In the genomic region with DNA sequence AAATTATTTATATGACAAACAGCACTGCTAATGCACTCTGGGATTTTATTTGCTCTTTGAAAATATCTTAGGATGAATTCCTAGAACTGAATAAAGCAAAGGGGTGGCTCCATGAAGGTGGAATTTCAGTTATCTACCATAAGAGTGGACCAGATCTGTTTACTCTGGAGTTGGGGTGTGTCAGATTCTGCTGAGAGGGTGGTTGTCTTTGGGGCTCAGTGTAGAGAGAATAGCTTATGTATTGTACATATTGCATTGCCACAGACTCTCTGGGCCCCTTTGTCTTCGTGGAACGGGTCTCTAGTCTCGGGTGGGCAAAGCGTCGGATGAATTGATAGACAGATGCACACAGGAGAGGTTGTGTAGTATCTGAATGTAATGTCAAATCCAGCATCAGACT, we compare ENCODE assay signal across 23 mouse cellular contexts. TPM values are rescaled to one million over a fixed set of nuclear protein-coding genes. Genes with fewer than 3 reads are reported as not detected.
DNase-seq lines count a peak whose midpoint lies in the region; ATAC-seq lines count a peak whose summit lies in the region.
"Had no signal": no experiment of that assay in that cellular context is flagged by ENCODE, and none has a peak within 500 bp of the region (broad histone marks: within the 10 kb centered on the region; RNA-seq: fewer than 3 reads in every experiment).

No protein-coding gene starts in this region.

- WGBS in heart, embryonic 10.5 days, result 93% methylated on average over 5 of the region's 5 CpGs
- 94% methylated on average over 5 of the region's 5 CpGs for WGBS in liver, embryonic 11.5 days
- 67% methylated on average over 5 of the region's 5 CpGs for WGBS in liver, embryonic 12.5 days (ENCODE audit: insufficient replicate concordance)

- no peak overlapping the region for H3K27ac ChIP-seq in heart, embryonic 10.5 days
- no peak overlapping the region for H3K27ac ChIP-seq in liver, embryonic 11.5 days (ENCODE audit: low read depth, low read length)
- H3K27ac ChIP-seq in liver, embryonic 12.5 days, result no peak overlapping the region
- H3K27ac ChIP-seq: embryonic facial prominence, embryonic 10.5 days; embryonic facial prominence, embryonic 12.5 days; forebrain, embryonic 13.5 days; forebrain, embryonic 15.5 days had no signal

- no peaks in the 10 kb centered on the region for H3K27me3 ChIP-seq in heart, embryonic 10.5 days (ENCODE audit: insufficient read depth, poor library complexity, severe bottlenecking)
- no peaks in the 10 kb centered on the region for H3K27me3 ChIP-seq in liver, embryonic 11.5 days (replicated peaks; ENCODE audit: control insufficient read depth, insufficient read depth, low read length)
- no peaks in the 10 kb centered on the region for H3K27me3 ChIP-seq in liver, embryonic 12.5 days (replicated peaks)
- H3K27me3 ChIP-seq: embryonic facial prominence, embryonic 12.5 days; forebrain, embryonic 13.5 days; forebrain, embryonic 15.5 days; Patski had no signal

- H3K4me1 ChIP-seq in heart, embryonic 10.5 days, result no peaks in the 10 kb centered on the region
- no peaks in the 10 kb centered on the region for H3K4me1 ChIP-seq in liver, embryonic 11.5 days (replicated peaks; ENCODE audit: control insufficient read depth, insufficient read depth, low read length)
- H3K4me1 ChIP-seq in liver, embryonic 12.5 days, result no peaks in the 10 kb centered on the region
- H3K4me1 ChIP-seq: embryonic facial prominence, embryonic 10.5 days; embryonic facial prominence, embryonic 12.5 days; forebrain, embryonic 13.5 days; forebrain, embryonic 15.5 days had no signal

- ATAC-seq in liver, embryonic 11.5 days (replicated peaks; ENCODE audit: low FRiP score), result no peak
- ATAC-seq in liver, embryonic 12.5 days, result no peak
- ATAC-seq: activated CD4-positive, CD25-positive, alpha-beta regulatory T cell, adult 4 months; forebrain, embryonic 13.5 days; forebrain, embryonic 15.5 days; forebrain, postnatal 0 days; Patski had no signal

- no peaks in the 10 kb centered on the region for H3K36me3 ChIP-seq in heart, embryonic 10.5 days
- no peaks in the 10 kb centered on the region for H3K36me3 ChIP-seq in liver, embryonic 11.5 days (ENCODE audit: control insufficient read depth, insufficient read depth, low read length)
- H3K36me3 ChIP-seq in liver, embryonic 12.5 days, result no peaks in the 10 kb centered on the region
- H3K36me3 ChIP-seq: embryonic facial prominence, embryonic 10.5 days; embryonic facial prominence, embryonic 12.5 days; forebrain, embryonic 15.5 days; G1E had no signal

- no peak overlapping the region for H3K4me3 ChIP-seq in heart, embryonic 10.5 days
- H3K4me3 ChIP-seq in liver, embryonic 11.5 days (ENCODE audit: low read depth, low read length), result no peak overlapping the region
- H3K4me3 ChIP-seq in liver, embryonic 12.5 days, result no peak overlapping the region
- H3K4me3 ChIP-seq: embryonic facial prominence, embryonic 10.5 days; embryonic facial prominence, embryonic 12.5 days; forebrain, embryonic 13.5 days; forebrain, embryonic 15.5 days had no signal

- no peak overlapping the region for H3K9ac ChIP-seq in liver, embryonic 11.5 days (ENCODE audit: low read depth, low read length)
- no peak overlapping the region for H3K9ac ChIP-seq in liver, embryonic 12.5 days
- H3K9ac ChIP-seq: embryonic facial prominence, embryonic 12.5 days; forebrain, embryonic 13.5 days; forebrain, embryonic 15.5 days; forebrain, postnatal 0 days had no signal

- no peak overlapping the region for H3K4me2 ChIP-seq in liver, embryonic 11.5 days
- H3K4me2 ChIP-seq in liver, embryonic 12.5 days, result no peak overlapping the region
- H3K4me2 ChIP-seq: embryonic facial prominence, embryonic 12.5 days; forebrain, embryonic 13.5 days; forebrain, embryonic 15.5 days had no signal

- intact Hi-C loops in heart, postnatal 10 days (cut with DNase I), result no loop called here

- peak; percentile 14 for DNase-seq in heart, embryonic 10.5 days (ENCODE audit: low spot score)
- DNase-seq in heart, postnatal 10 days, result no peak
- peak; percentile 3 for DNase-seq in liver, embryonic 11.5 days (ENCODE audit: low spot score)
- peak; percentile 57 for DNase-seq in R1 (ENCODE audit: low read depth, low spot score)
- no peak for DNase-seq in layer of hippocampus, adult 11-12 months (ENCODE audit: low spot score)
- DNase-seq in left cerebral cortex, adult 11 months (ENCODE audit: low spot score), result no peak
- DNase-seq: adrenal gland, adult 8-10 months; adrenal gland, postnatal 14 days; adrenal gland, postnatal 36 days; cerebellum, adult 11-12 months; cerebellum, adult 2 months; cerebellum, adult 9-10 months; cerebellum, postnatal 10 days; cerebellum, postnatal 25 days; forebrain, postnatal 0 days had no signal

- H3K9me3 ChIP-seq in heart, embryonic 10.5 days, result no peaks in the 10 kb centered on the region
- H3K9me3 ChIP-seq in liver, embryonic 11.5 days (ENCODE audit: control insufficient read depth, low read length), result no peaks in the 10 kb centered on the region
- no peaks in the 10 kb centered on the region for H3K9me3 ChIP-seq in liver, embryonic 12.5 days (replicated peaks)
- H3K9me3 ChIP-seq: embryonic facial prominence, embryonic 10.5 days; embryonic facial prominence, embryonic 12.5 days; forebrain, embryonic 13.5 days; forebrain, embryonic 15.5 days; G1E had no signal

RNA-seq across cellular contexts. Expression of a gene that starts 38.0 kb away (rescaled TPM):
- polyA plus RNA-seq in heart, embryonic 10.5 days (2016; fragmentation: Nextera tagmentation; extraction: Ambion mirVana), result 0.49 and 1.8 TPM in 2 replicates
- 10 to 100 TPM; 23.5 to 25.8 TPM for total RNA-seq in heart, postnatal 10 days (2021)
- 0.14 and 0.38 TPM in 2 replicates for polyA plus RNA-seq in liver, embryonic 11.5 days (2014; fragmentation: Nextera tagmentation; extraction: Ambion mirVana)
- polyA plus RNA-seq in liver, embryonic 12.5 days (2016; fragmentation: Nextera tagmentation; extraction: Ambion mirVana), result 0.64 and 0.90 TPM in 2 replicates

Comparison
In these comparisons a context has a peak if more than half of its experiments do, and no peak if none do; other contexts are left out.
1. DNase-seq: peak in heart, embryonic 10.5 days (single experiment), liver, embryonic 11.5 days (single experiment) and R1 (single experiment); none in heart, postnatal 10 days (0 of 2), layer of hippocampus, adult 11-12 months (single experiment) and left cerebral cortex, adult 11 months (single experiment).